Mouse (Mus musculus): ENCODE data around the gene Lamtor2.
A peak's percentile ranks its signal among the peaks of the same experiment; 100 is the strongest.

Gene Lamtor2

DNA sequence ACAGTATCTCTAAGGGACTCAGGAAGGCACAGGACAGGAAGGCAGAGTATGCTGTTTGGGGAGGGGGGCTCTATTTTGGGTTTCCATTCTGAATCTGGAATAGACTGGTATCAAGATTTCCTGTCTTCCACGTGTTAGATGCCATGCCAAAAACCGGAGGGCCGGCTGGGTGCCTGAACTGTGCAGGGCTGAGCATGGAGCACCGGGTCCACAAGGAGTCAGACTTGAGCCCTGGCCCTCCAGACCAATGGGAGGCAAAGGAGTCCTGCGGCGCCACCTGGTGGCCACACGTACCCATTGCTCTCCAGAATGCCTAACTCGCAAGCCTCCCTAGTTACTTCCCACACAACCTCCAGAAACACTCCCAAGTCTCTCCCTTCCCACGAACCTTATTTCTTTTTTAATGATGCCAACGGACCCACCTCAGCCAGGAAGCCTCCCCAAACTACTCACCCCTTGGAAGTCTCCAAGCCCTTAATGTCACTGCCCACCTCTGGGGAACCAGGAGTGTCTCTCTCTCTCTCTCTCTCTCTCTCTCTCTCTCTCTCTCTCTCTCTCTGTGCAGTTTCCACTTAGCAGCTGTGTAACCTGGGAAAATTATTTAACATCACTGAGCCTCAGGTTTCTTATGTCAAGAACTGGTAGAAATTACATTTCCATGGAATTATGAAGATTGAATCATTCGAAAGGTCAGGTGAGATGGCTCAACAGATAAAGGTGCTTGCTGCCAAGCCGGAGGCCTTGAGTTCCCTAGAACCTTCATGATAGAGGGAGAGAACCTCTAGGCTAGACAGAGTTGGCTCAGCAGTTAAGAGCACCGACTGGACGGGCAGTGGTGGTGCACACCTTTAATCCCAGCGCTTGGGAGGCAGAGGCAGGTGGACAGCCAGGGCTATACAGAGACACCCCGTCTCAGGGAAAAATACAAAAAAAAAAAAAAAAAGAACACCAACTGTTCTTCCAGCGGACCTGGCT, 26.4 kb downstream of the Lamtor2 start:
- peak; percentile 80 for DNase-seq (ENCODE audit: low spot score)

DNA sequence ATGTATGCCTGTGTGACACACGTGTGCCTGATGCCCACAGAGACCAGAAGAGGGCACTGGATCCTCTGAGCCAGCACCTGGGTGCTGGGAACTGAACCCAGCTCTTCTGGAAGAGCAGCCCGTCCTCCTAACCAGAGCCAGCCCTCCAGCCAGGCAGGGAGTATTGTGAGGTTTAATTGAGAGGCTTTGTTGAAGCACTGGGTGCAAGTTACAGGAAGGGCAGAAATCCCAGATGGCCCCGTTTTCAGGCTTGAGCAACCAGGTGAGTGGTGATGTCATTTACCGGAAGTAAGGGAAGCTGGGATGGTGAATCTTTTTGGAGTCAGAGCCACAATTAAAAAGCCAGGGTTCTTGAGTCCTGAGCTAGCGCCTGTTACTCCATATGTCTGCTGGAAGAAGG, 27.9 kb downstream of the Lamtor2 start:
- DNase-seq (ENCODE audit: low spot score) = no peak

DNA sequence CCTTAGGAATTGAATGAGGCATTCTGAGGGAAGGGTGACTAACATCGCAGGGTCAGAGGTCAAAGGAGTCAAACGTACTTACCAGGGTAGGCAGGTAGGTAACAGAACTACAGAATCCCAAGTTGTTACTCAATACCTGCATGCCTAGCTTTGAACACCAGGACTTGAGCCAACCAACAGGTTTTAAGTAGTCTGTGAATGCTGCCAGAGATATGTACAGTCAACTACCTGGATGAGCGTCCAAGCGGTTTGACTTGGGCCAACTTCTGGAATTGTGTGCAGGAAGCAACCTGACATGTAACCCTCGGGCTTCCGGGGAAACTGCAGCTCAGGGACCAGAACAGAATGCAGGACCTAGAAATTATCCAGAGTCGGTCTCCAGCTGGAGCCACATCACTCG, 29.8 kb downstream of the Lamtor2 start:
- no peak for DNase-seq (ENCODE audit: low spot score)

DNA sequence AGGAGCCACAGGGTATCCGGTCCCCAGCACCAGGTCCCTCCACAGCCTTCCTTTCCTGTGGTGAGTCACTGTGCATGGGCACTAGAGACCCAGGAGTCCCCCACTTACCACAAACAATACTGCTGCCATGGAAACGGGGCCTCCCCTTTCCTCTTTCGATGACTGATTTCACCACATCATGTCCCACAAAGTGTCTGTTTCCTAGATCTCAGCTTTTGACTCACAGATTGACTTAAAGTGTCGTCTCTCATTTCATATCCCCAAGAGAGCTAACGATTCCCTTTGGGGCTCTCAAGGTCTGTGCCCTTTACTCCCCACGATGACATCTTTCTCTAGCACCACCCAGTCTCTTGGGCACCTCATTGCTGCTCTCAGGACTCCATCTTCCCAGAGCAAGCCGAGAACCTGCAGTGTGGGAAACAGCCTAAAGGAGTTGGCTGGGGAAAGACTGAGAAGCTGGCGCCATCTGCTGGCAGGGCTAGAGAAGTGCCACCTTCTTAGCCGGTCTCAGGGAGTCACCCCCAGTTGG, 31.0 kb downstream of the Lamtor2 start:
- peak; percentile 50 for DNase-seq (ENCODE audit: low spot score)

DNA sequence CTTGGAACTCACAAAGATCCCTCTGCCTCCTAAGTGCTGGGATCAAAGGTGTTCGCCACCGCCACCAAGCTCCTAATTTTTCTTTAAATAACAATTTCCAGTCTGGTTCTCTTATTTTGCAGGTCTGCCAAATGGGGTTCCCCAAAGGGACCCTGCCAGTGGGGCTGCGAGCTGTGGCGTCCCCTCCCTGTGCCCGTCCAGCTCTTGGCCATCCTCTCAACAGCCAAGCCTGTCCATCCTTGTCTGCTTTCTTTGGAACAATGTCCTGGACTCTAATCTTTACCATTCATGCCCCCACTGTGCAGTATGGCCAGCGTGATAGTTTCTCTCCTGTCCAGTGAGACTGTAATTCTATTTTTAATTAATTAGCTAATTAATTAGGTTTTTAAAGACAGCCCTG, 31.7 kb downstream of the Lamtor2 start:
- no peak for DNase-seq (ENCODE audit: low spot score)

DNA sequence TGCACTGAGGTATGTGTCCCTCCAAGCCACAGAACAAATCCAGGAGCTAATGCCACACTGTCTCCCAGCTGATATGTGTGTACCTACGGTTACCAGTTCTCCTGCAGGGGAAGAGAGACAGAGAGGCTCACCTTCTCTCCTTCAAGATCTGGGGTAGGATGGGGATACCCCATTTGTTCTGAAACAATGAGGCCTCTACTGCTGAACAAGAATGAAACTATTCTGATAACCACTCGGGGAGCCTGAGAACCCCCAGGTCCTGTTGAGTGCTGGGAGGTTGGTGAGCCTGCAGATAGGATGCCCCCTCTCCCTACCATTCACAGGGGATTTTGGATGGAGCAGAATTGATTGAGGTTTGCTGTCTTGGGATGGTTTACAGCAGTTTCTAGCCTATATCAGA, 32.8 kb downstream of the Lamtor2 start:
- DNase-seq (ENCODE audit: low spot score) = no peak

DNA sequence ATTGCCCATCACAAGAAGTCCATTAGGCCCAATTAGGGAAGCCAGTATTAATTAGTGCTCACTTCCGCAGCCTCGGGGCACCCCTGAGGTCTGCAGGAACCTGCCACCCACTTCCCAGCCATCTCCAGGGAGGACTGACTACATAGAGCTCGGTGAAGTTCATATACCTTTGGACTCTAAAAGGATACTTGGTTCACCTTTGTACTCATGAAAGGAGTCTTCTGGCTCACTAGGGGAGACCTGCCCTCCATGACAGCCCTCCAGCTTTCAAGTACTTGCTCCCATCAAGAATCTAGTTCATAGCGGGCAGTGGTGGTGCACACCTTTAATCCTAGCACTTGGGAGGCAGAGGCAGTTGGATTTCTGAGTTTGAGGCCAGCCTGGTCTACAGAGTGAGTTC, 34.5 kb downstream of the Lamtor2 start:
- no peak for DNase-seq (ENCODE audit: low spot score)

DNA sequence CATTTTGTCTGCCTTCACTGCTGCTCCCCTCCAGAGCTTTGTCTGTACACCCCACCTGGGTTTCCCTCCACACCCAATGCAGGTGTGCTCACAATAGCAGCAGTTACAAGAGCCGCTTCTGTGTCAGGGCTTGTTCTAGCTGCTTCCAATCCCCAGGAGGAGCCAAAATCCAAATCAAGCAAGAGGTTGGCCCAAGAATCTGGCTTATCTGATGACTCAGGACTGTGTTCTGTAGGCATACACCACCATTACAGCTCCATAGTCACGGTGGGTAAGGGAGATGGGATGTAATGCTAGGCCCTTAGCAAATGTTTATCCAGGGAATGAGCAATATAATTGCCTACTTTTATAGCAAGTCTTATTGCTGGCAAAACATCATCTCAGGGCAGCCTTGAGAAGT, 36.5 kb downstream of the Lamtor2 start:
- no peak for DNase-seq (ENCODE audit: low spot score)

DNA sequence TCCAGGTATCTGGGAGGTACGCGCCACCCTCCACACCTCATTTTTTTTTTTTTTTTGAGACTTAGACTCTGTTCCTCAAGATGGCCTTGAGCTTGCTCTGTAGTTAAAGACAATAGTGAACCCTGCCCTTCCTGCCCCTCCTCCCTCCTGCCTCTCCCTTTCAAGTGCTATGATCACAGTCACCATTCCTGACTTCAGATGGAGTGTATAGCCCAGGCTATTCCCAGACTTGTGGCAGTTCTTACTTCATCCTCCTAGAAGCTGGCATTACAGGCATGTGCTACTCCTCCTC, 37.8 kb downstream of the Lamtor2 start:
- no peak for DNase-seq (ENCODE audit: low spot score)

DNA sequence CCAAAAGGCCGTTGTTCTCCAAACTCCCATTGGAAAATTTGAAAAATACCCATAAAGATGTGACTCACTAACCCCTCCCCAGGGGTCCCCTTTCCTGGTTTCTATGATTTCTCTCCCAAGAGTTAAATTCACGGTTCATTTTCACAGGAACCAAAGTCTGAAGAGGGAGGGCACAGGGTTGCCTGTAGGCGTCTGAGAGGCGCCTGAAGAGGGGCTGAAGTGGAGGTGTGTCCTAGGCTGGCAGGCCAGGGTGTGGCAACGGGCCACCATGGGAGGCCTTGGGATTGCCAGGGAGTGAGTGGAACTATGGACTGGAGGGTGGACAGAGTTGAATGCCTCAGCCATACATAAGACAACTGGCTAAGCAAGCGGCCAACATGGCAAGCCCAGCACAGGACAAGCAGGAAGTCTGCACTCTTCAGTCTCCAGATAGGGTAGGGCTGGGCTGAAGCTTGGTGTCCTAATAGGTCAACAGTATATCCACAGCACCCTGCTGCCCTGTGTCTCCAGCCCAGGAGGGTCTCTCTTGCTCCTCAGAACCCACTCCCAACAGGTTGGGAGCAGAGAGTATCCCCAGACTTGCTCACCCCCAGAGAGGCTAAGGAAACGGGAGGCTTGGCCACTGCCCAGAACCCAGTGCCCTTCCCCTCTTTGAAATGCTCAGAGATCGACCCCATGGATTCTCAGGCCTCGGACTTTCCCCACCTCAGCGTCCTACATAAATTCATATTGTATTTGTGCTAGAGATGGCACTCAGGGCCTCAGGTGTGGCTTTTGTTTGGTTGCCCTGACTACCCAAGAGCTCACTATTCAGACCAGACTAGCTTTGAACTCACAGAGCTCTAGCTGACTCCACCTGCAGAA, 38.4 kb downstream of the Lamtor2 start:
- DNase-seq (ENCODE audit: low spot score) = no peak

DNA sequence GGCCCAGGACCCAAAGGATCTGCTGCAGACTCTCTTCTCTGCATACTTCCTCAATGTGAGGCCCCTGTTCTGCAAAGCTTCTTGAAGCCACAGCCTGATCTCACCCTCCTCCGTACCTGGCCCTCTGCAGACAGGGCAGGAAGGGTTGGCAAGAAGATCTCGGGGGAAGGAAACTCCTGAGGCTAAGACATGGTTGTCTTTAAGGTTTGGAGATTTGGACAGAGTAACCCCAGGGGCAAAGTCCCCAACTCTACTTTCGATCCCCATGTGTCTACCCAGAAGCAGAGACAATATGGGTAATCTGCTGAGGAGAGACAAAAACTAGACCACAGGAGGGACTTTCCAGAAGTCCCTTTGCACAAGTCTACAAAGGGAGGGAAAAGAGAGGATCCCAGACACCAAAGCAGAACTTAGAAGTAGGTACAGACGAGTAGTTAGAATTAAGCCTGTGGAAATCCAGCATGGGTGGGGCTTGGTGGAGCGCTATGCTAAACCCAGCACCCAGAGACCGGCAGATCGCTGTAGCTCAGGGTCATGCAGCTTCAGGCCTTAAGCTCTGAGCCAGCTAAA, 39.2 kb downstream of the Lamtor2 start:
- no peak for DNase-seq (ENCODE audit: low spot score)

DNA sequence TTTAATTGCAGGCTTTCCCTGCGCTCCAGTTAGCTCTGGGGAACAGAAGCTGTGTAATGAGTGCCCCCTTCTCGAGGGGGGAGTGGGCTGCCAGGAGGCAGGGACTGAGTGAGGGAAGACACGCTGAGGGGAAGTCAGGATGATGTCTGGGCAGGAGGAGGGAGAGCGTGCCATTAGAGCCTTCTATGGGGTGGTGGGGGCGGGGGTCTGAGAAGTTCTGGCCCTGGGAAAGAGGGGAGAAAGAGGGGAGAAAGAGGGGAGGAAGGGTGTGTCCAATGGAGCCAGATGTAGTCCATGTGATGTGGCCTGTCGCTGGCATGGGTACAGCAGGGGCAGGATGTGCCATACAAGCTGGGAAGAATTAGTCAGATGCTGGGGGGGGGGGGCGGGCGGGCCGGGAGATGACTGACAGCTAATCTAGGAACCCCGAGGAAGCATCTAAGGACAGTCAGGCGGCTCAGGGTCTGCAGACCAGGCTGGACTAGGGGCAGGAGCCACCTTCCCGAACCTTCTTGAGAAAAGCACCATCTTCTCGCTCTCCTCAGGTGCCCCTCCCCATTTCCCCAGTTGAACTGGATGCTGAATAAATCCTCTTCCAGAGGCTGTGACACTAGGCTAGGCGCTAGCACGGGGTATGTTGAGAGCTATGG, 39.9 kb downstream of the Lamtor2 start:
- no peak for DNase-seq (ENCODE audit: low spot score)

DNA sequence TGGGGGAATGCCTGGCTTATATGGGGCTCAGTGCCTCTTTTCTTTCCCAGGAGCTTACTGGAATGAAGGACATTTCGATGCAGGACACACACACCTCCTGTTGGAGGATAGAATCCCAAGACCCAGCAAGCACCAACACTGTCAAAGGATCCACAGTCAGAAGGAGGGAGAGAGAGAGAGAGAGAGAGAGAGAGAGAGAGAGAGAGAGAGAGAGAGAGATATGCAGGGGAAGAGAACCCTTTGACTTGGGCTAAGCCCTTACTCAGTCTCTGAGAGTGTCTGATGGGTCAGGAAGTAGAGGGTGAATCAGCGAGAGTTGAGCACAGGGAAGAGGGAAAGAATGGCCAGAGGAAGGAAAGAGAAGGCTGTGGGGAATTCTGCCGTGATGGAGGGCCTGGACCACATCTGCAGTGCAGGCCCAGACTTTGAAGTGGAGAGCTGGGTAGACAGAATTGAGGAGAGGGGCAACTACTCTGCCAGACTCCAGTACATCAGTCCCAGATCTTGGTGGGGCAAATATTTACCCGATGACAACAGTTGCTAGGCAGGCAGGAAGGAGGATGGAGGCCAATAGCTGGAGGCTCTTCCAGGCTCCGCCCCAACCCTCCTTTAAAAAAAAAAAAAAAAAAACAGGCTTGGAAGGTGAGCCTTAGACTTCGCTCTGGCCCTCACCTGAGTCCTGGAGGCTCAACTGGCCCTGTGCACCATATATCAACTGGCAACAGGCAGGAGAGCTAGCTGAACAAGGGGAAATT, 40.6 kb downstream of the Lamtor2 start:
- DNase-seq (ENCODE audit: low spot score) = no peak

DNA sequence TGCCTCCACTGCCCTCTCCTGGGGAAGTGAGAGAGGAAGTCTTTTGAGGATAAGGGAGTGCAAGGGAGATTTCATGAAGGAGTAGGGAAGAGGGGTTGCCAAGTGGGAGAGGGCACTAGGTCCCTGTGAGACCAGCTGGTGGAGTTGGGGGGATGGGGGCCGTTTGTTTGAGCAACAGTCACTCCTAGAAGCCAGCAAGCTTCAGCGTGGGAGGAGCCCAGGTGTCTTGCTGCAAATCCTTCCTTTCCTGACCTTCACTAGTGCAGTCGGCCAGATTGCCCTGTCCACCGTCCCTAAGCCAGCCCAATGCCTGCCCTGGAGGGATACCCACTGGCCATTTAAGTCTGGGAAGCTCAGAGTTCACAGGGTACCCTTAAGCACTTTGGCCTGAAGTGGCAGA, 41.3 kb downstream of the Lamtor2 start:
- DNase-seq (ENCODE audit: low spot score) = no peak

DNA sequence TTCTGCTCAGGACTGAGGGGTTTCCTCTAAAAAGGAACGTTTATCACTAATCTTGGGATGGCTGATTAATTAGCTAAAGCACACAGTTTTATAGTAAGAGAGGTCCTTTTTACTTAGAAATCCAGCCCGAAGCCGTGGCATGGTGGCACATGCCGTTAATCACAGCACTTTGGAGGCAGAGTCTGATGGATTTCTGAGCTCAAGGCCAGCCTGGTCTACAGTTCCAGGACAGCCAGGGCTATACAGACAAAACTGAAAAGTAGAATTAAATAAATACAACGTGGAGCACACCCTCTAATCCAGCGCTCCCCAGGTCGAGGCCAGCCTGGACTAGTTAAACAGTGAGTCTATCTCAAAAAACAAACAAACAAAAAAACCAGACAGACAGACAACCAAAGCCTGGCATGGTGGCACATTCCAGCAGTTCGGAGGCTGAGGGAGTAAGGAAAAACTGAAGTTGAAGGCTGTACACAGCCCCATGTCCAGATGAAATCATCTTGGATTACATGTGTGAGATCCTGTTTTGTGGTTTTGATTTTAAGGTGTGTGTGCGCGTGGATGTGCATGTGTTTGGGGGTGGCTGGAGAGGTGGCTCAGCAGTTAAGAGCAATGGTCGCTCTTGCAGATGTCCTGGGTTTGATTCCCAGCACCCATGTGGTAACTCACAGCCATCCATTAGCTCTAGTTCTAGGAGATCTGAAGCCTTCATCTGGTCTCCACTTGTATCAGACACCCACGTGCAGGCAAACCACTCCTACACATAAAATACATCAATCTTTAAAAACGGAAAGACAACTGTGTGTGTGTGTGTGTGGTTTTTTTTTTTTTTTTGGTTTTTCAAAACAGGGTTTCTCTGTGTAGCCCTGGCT, 42.2 kb downstream of the Lamtor2 start:
- DNase-seq (ENCODE audit: low spot score) = no peak

DNA sequence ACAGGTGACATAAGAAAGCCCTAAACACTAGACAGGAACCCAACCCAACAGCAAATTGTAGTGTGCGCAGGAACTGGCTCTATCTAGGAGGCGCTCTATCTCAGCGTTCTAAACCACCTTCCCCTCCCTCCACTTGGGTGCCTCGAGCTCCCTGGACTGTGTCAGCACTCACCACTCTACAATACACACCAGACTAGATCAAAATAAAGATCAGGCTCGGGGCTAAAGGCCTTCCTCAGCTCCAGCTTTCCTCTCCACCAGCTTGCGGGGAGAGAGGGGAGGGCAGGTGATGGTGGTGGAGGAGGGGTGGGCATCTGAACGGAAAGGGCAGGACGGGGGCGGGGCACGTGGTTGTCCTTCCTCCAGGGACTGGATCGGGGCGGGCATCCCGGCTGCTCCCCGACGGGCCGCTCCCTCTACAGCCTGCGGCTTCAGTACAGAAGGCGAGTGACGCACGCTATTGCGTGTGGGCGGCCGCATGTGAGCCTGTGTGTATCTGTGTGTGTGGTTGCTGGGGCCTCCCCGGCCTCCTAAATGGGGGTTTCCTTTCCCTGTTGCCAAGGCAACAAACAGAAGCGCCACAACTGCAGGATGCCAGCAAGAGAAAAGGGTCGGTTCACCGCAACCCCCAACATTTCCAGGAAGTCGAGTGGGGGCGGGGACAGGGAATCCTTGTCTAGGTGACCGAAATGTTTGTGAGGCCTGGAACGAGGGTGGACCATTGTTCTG, 43.0 kb downstream of the Lamtor2 start, which contains the start of gene Lmna:
Gene Lmna (minus strand): TSS at position 265 of the 729 bp plus-strand sequence.
- peak; percentile 89 for DNase-seq (ENCODE audit: low spot score)

DNA sequence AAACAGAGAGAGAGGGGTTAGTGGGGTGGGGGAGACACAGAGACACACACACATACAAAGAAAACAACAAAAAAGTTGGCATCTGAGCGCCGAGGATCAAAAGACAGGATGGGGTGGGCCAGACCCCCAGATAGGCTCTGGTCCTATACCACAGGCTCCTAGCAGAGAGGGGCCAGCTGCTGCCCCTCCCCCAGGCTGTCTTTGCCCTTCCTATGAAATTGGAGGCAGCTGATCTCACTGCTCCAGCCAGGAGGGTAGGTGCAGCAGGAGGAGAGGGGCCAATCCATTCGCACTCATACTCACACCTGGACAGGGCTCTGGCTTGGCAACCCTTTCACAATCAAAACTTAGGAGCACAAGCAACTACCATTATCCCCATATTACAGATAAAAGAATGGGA, 43.6 kb downstream of the Lamtor2 start:
- no peak for DNase-seq (ENCODE audit: low spot score)

DNA sequence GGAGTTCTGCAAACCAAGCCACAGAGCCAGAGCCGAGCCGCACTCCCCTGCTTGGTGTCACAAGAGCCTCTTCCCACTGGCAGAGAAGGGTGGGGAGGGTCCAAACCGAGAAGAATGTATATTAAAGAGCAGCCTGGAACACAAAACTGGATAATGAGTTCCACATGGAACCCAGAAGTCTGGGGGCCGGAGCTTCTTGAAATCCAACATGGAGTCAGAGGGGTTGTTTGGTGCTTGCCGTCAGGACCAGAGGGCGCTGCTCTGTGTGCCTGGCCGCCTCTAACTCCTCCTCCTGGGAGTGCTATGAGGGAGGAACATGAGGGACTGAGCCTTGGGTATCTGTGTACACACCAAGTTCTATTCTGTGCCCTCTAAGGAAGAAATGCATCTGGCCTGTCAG, 47.1 kb downstream of the Lamtor2 start:
- no peak for DNase-seq (ENCODE audit: low spot score)

DNA sequence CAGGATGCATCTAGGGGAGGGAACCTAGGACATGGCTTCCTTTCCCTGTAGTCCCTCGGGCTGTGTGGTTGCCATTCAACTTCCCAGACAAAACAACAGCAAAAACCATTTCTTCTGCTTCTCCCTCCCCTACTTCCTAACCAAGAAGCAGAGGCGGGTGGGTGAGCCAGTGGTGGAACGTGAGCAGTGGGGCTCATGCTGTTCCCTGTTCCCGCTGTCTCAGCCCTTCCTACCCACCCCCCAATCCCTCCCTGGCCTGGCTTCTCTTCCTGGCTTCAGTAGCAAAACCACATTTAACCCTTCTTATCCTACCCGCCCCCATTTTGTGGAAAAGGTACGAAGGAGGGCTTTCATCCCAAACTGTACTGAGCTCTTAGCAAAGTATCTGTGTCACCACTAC, 47.8 kb downstream of the Lamtor2 start:
- no peak for DNase-seq (ENCODE audit: low spot score)

All from testis, postnatal 14 days (tissue).